Mouse (Mus musculus): ENCODE measurements around the gene Hyal3.

Hyal3 gene

GRCm38 (mm10) chr9:107617461-107617860, 36.8 kb downstream of the Hyal3 start:
- no peak for DNase-seq (ENCODE audit: low read depth, low spot score)

- DNase-seq (ENCODE audit: low read depth, low spot score), result no peak
Observed at GRCm38 (mm10) chr9:107618098-107618497, 37.5 kb downstream of the Hyal3 start.

- DNase-seq (ENCODE audit: low read depth, low spot score), result no peak
Observed at GRCm38 (mm10) chr9:107618778-107619545, 38.3 kb downstream of the Hyal3 start.

GRCm38 (mm10) chr9:107619546-107619879, 38.9 kb downstream of the Hyal3 start:
- no peak for DNase-seq (ENCODE audit: low read depth, low spot score)

- DNase-seq (ENCODE audit: low read depth, low spot score), result no peak
Observed at GRCm38 (mm10) chr9:107620954-107621353, 40.3 kb downstream of the Hyal3 start.

GRCm38 (mm10) chr9:107624539-107624938, 43.9 kb downstream of the Hyal3 start:
- DNase-seq (ENCODE audit: low read depth, low spot score), result no peak

- DNase-seq (ENCODE audit: low read depth, low spot score), result no peak
Observed at GRCm38 (mm10) chr9:107624951-107625350, 44.3 kb downstream of the Hyal3 start.

GRCm38 (mm10) chr9:107625351-107626128, 44.9 kb downstream of the Hyal3 start:
- no peak for DNase-seq (ENCODE audit: low read depth, low spot score)

- DNase-seq (ENCODE audit: low read depth, low spot score), result no peak
Observed at GRCm38 (mm10) chr9:107626158-107626843, 45.7 kb downstream of the Hyal3 start.

GRCm38 (mm10) chr9:107626844-107627277, 46.2 kb downstream of the Hyal3 start:
- peak; percentile 94 for DNase-seq (ENCODE audit: low read depth, low spot score)

GRCm38 (mm10) chr9:107627387-107628255, 47.0 kb downstream of the Hyal3 start:
- no peak for DNase-seq (ENCODE audit: low read depth, low spot score)

- DNase-seq (ENCODE audit: low read depth, low spot score), result no peak
Observed at GRCm38 (mm10) chr9:107628721-107629410, 48.2 kb downstream of the Hyal3 start.

- no peak for DNase-seq (ENCODE audit: low read depth, low spot score)
Observed at GRCm38 (mm10) chr9:107629411-107629730, 48.8 kb downstream of the Hyal3 start.

- no peak for DNase-seq (ENCODE audit: low read depth, low spot score)
Observed at GRCm38 (mm10) chr9:107629901-107630425, 49.3 kb downstream of the Hyal3 start.

GRCm38 (mm10) chr9:107630576-107630975, 50.0 kb downstream of the Hyal3 start:
- DNase-seq (ENCODE audit: low read depth, low spot score), result peak; percentile 75

GRCm38 (mm10) chr9:107631311-107631826, 50.8 kb downstream of the Hyal3 start:
- no peak for DNase-seq (ENCODE audit: low read depth, low spot score)

GRCm38 (mm10) chr9:107631861-107632260, 51.2 kb downstream of the Hyal3 start:
- DNase-seq (ENCODE audit: low read depth, low spot score), result no peak

- DNase-seq (ENCODE audit: low read depth, low spot score), result no peak
Observed at GRCm38 (mm10) chr9:107632478-107632877, 51.9 kb downstream of the Hyal3 start.

- DNase-seq (ENCODE audit: low read depth, low spot score), result no peak
Observed at GRCm38 (mm10) chr9:107633091-107633660, 52.6 kb downstream of the Hyal3 start.

Measured in WW6 (cell line).